17 mouse cellular contexts compared by ENCODE assay signal in the genomic region with DNA sequence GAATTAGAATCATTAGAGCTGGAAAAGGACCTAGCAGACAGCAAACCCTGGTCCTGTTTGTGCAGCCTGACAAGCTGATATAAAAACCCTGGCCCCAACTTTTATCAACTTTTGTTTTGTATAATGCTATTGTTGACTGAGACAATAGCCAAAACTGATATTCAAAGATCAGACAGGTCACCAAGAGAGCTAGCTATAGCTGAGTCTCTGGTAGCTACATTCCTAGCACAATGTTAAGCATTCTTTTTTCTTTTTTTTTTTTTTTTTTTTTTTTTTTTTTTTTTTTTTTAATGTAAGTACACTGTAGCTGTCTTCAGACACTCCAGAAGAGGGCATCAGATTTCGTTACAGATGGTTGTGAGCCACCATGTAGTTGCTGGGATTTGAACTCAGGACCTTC. TPM values are rescaled to one million over a fixed set of nuclear protein-coding genes. Genes with fewer than 3 reads are reported as not detected.
DNase-seq lines count a peak whose midpoint lies in the region; TF ChIP-seq lines count a peak whose summit lies in the region.
"Not testable (repeated sequence)": the region's sequence is repeated elsewhere in the genome, so short reads cannot be mapped to it uniquely, and the experiment has no call there.
"Had no signal": no experiment of that assay in that cellular context is flagged by ENCODE, and none has a peak within 500 bp of the region (broad histone marks: within the 10 kb centered on the region; RNA-seq: fewer than 3 reads in every experiment).

No protein-coding gene starts in this region.

- dilution Hi-C loops in CH12.LX (cut with MboI; ENCODE audit: extremely low pct_ligation_motif_present, extremely low pct_unique_long_range_greater_than_20kb, low sequenced_read_pairs): not testable (repeated sequence)

- peaks cover 6 to 11% of the 10 kb centered on the region in 2 experiments for H3K4me1 ChIP-seq in CH12.LX (ENCODE audit: control insufficient read depth in 1 of 2, insufficient read depth in 2 of 2)
- not testable (repeated sequence) for H3K4me1 ChIP-seq in ES-E14 (ENCODE audit: control insufficient read depth in 2 of 2, insufficient read depth in 2 of 2, low read length in 2 of 2, poor library complexity in 1 of 2); MEL (ENCODE audit: control insufficient read depth in 1 of 2, insufficient read depth in 2 of 2, low read length in 2 of 2); heart, adult 2 months (ENCODE audit: control insufficient read depth, insufficient read depth, low read length)

- not testable (repeated sequence) for TF ChIP-seq CTCF in CH12.LX (conservative IDR thresholded peaks at IDR 0.05 in 1 of 2, IDR thresholded peaks at IDR 0.05 in 1 of 2; ENCODE audit: low read depth in 2 of 2, low read length in 2 of 2); MEL (IDR thresholded peaks at IDR 0.05 in 2 of 3, conservative IDR thresholded peaks at IDR 0.05 in 1 of 3; ENCODE audit: control insufficient read depth in 1 of 3, insufficient read depth in 1 of 3, low read depth in 2 of 3, low read length in 3 of 3, poor library complexity in 1 of 3, severe bottlenecking in 1 of 3)
- 0 out of 2 replicates have a peak, but pooled peaks have one; percentile 1 for TF ChIP-seq CTCF in heart, adult 2 months (IDR thresholded peaks at IDR 0.05)

- H3K9ac ChIP-seq in CH12.LX (ENCODE audit: insufficient read depth, low read depth); ES-E14 (ENCODE audit: insufficient read depth, low read depth, low read length, poor library complexity, severe bottlenecking); MEL (ENCODE audit: control insufficient read depth, low read depth, low read length, poor library complexity, severe bottlenecking); heart, adult 2 months (ENCODE audit: low read depth, low read length): not testable (repeated sequence)

- TF ChIP-seq EP300 in CH12.LX (IDR thresholded peaks at IDR 0.05; ENCODE audit: low read length); MEL (IDR thresholded peaks at IDR 0.05; ENCODE audit: low read depth in 1 of 2, low read length in 2 of 2); heart, adult 2 months (IDR thresholded peaks at IDR 0.05; ENCODE audit: insufficient read depth, low read depth, low read length): not testable (repeated sequence)

- 38% methylated on average over 1 of the region's 1 CpGs for WGBS in heart, adult 2 months

- H3K9me3 ChIP-seq in CH12.LX (replicated peaks; ENCODE audit: low read length); ES-E14 (ENCODE audit: control insufficient read depth, insufficient read depth, low read depth, low read length); MEL (replicated peaks; ENCODE audit: insufficient read depth, low read length): not testable (repeated sequence)

- in situ Hi-C loops in CH12.LX (cut with MboI; ENCODE audit: low pct_ligation_motif_present, low pct_unique_long_range_greater_than_20kb, low sequenced_read_pairs); ES-E14 (cut with MboI; ENCODE audit: low sequenced_read_pairs in 2 of 2, unreplicated experiment in 2 of 2): not testable (repeated sequence)

- not testable (repeated sequence) for TF ChIP-seq RAD21 in CH12.LX (IDR thresholded peaks at IDR 0.05; ENCODE audit: low read depth, low read length); MEL (IDR thresholded peaks at IDR 0.05; ENCODE audit: low read depth, low read length)

- not testable (repeated sequence) for TF ChIP-seq POLR2A in CH12.LX (IDR thresholded peaks at IDR 0.05; ENCODE audit: low read depth, low read length); MEL (IDR thresholded peaks at IDR 0.05; ENCODE audit: control insufficient read depth in 1 of 2, insufficient read depth in 1 of 2, low read depth in 1 of 2, low read length in 2 of 2, poor library complexity in 1 of 2); heart, adult 2 months (IDR thresholded peaks at IDR 0.05; ENCODE audit: insufficient read depth, low read depth, low read length)

- H3K27me3 ChIP-seq in CH12.LX (replicated peaks); MEL (ENCODE audit: control insufficient read depth in 1 of 2, insufficient read depth in 2 of 2, low read length in 2 of 2); heart, adult 2 months (ENCODE audit: control insufficient read depth, insufficient read depth, low read length): not testable (repeated sequence)

- not testable (repeated sequence) for H3K27ac ChIP-seq in CH12.LX (ENCODE audit: insufficient read depth, low read depth); ES-E14 (ENCODE audit: insufficient read depth, low read depth, low read length, poor library complexity, severe bottlenecking); MEL (ENCODE audit: control insufficient read depth, low read depth, low read length); heart, adult 2 months

- not testable (repeated sequence) for H3K4me3 ChIP-seq in CH12.LX (replicated peaks in 1 of 3; ENCODE audit: low read depth in 2 of 3, low read length in 2 of 3, poor library complexity in 1 of 3); ES-E14 (ENCODE audit: insufficient read depth in 1 of 2, low read depth in 1 of 2, low read length in 2 of 2, poor library complexity in 1 of 2, severe bottlenecking in 1 of 2); MEL (ENCODE audit: control insufficient read depth in 1 of 2, insufficient read depth in 1 of 2, low read depth in 2 of 2, low read length in 2 of 2); heart, adult 2 months

- intact Hi-C loops in heart, adult 2 months (cut with DNase I): not testable (repeated sequence)

- H3K36me3 ChIP-seq in CH12.LX (replicated peaks in 1 of 2; ENCODE audit: control insufficient read depth in 1 of 2, insufficient read depth in 1 of 2, low read length in 1 of 2) (peaks cover 2 to 38% of the 10 kb centered on the region in 2 experiments), MEL (ENCODE audit: control insufficient read depth in 1 of 2, insufficient read depth in 2 of 2, low read length in 2 of 2) (peaks cover 6 to 20% of the 10 kb centered on the region in 2 experiments)
- H3K36me3 ChIP-seq in ES-E14 (ENCODE audit: control insufficient read depth, insufficient read depth, low read length, poor library complexity, severe bottlenecking): not testable (repeated sequence)
- H3K36me3 ChIP-seq in heart, adult 2 months (ENCODE audit: control insufficient read depth, insufficient read depth, low read length): peaks cover 13% of the 10 kb centered on the region

- H3K79me2 ChIP-seq in CH12.LX (replicated peaks; ENCODE audit: control insufficient read depth, extremely low read depth, insufficient read depth, poor library complexity, severe bottlenecking); MEL (ENCODE audit: control insufficient read depth, insufficient read depth, low read length, poor library complexity); heart, adult 2 months (replicated peaks; ENCODE audit: control insufficient read depth, insufficient read depth, low read length): not testable (repeated sequence)

- H3K4me2 ChIP-seq in CH12.LX (ENCODE audit: insufficient read depth, low read depth, poor library complexity, severe bottlenecking): not testable (repeated sequence)

- DNase-seq in CH12.LX (ENCODE audit: extremely low read depth); ES-E14 (ENCODE audit: low read depth, low spot score); MEL (ENCODE audit: low read depth, low spot score); heart, adult 2 months: not testable (repeated sequence)

TF ChIP-seq in CH12.LX, 34 proteins besides CTCF, POLR2A, EP300 and RAD21 (continues in another document):
- peak; percentile 53; the same call in 1 of the 2 replicates for TF ChIP-seq ZNF384 (IDR thresholded peaks at IDR 0.05; ENCODE audit: low read depth, low read length)

TF ChIP-seq in ES-E14, 5 proteins besides CTCF, POLR2A, EP300 and RAD21:
- TF ChIP-seq ZNF384 (IDR thresholded peaks at IDR 0.05; ENCODE audit: low read depth, low read length): peak; percentile 96

TF ChIP-seq in MEL, 35 proteins besides CTCF, POLR2A, EP300 and RAD21:
- 0 out of 2 replicates have a peak, but pooled peaks have one; percentile 41 for TF ChIP-seq ZNF384 (IDR thresholded peaks at IDR 0.05; ENCODE audit: low read depth, low read length)

RNA-seq across cellular contexts. Expression of a gene that starts 11.3 kb away (rescaled TPM):
- total RNA-seq in CH12.LX (2012; rRNA removed) (51.1 and 65.5 TPM in 2 replicates), CH12.LX (2014; rRNA removed) (156 and 179 TPM in 2 replicates), ES-E14 (2012; rRNA removed) (42.8 and 70.9 TPM in 2 replicates), MEL (2012; rRNA removed) (62.4 and 75.8 TPM in 2 replicates)
- polyA plus RNA-seq in CH12.LX (2012; ENCODE audit: insufficient read length, low read depth) (94.2 and 109 TPM in 2 replicates), MEL (2012; ENCODE audit: insufficient read depth in 1 of 2, insufficient read length in 2 of 2, low read depth in 1 of 2, low replicate concordance in 2 of 2, missing spikeins in 1 of 2) (10 to 100 TPM in 1 of 2 experiments, not detected in 1; 74.9 TPM)
- 10 to 100 TPM; 53.7 to 54.7 TPM for total RNA-seq in heart, adult 2 months (2021)
- polyA plus RNA-seq in heart, adult 2 months (2012; rRNA removed): 23.3 and 37.5 TPM in 2 replicates

RNA-seq across cellular contexts. Expression of a gene that starts 14.3 kb away (rescaled TPM):
- total RNA-seq in CH12.LX (2012; rRNA removed) (0.04 TPM in 1 of 2 replicates, not detected in the other), CH12.LX (2014; rRNA removed) (0.04 TPM in 1 of 2 replicates, not detected in the other), ES-E14 (2012; rRNA removed) (1.1 and 1.3 TPM in 2 replicates), MEL (2012; rRNA removed) (not detected in 2 replicates)
- polyA plus RNA-seq in CH12.LX (2012; ENCODE audit: insufficient read length, low read depth) (not detected in 2 replicates), MEL (2012; ENCODE audit: insufficient read depth in 1 of 2, insufficient read length in 2 of 2, low read depth in 1 of 2, low replicate concordance in 2 of 2, missing spikeins in 1 of 2) (not detected)
- total RNA-seq in heart, adult 2 months (2021): not detected
- not detected in 2 replicates for polyA plus RNA-seq in heart, adult 2 months (2012; rRNA removed)
- total RNA-seq: adrenal gland, adult 18-20 months; adrenal gland, adult 8-10 months; adrenal gland, postnatal 10 days; adrenal gland, postnatal 14 days; adrenal gland, postnatal 25 days; adrenal gland, postnatal 36 days; adrenal gland, postnatal 4 days had no signal
- polyA plus RNA-seq: activated CD4-positive, CD25-positive, alpha-beta regulatory T cell, adult 4 months; adrenal gland, adult 2 months; brain, embryonic 14.5 days; CD4-positive, CD25-positive, alpha-beta regulatory T cell, adult 4 months; cerebellum, adult 2 months; G1E had no signal

RNA-seq across cellular contexts. Expression of a gene that starts 34.3 kb away (rescaled TPM):
- total RNA-seq in CH12.LX (2012; rRNA removed) (54.3 and 67.5 TPM in 2 replicates), CH12.LX (2014; rRNA removed) (104 and 117 TPM in 2 replicates), ES-E14 (2012; rRNA removed) (63.6 and 68.9 TPM in 2 replicates), MEL (2012; rRNA removed) (41.9 and 49.7 TPM in 2 replicates)
- polyA plus RNA-seq in CH12.LX (2012; ENCODE audit: insufficient read length, low read depth) (88.1 and 89.7 TPM in 2 replicates), MEL (2012; ENCODE audit: insufficient read depth in 1 of 2, insufficient read length in 2 of 2, low read depth in 1 of 2, low replicate concordance in 2 of 2, missing spikeins in 1 of 2) (10 to 100 TPM in 1 of 2 experiments, not detected in 1; 57.2 TPM)
- total RNA-seq in heart, adult 2 months (2021): 10 to 100 TPM; 96.7 to 97.0 TPM
- polyA plus RNA-seq in heart, adult 2 months (2012; rRNA removed): 34.1 and 62.8 TPM in 2 replicates
